Mouse (Mus musculus): ENCODE measurements around the gene Slc44a3.
A peak's percentile ranks its signal among the peaks of the same experiment; 100 is the strongest.
"Not testable (repeated sequence)": the region's sequence is repeated elsewhere in the genome, so short reads cannot be mapped to it uniquely, and the experiment has no call there.

The Slc44a3 gene

DNA sequence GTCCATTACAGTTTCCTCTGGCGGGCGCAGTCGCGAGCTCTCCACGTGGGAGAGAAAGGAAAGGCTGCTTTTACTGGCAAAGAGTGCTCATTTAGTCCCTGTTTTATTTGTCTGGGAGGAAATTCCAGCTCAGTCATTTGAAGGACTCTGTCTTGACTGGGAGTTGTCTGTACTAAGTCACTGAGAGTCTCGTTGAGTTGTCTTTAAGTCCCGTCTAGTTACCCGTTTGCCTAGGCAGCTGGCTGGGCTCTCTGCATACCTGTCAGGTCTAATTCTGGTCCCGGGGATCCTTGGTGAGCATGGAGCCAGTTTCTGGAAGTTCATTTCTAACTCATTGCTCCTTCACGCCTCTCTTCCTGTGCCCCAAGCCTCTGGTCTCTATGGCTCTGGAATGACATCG is 20.5 kb upstream of the Slc44a3 start:
- no peak for DNase-seq (ENCODE audit: low spot score)

DNA sequence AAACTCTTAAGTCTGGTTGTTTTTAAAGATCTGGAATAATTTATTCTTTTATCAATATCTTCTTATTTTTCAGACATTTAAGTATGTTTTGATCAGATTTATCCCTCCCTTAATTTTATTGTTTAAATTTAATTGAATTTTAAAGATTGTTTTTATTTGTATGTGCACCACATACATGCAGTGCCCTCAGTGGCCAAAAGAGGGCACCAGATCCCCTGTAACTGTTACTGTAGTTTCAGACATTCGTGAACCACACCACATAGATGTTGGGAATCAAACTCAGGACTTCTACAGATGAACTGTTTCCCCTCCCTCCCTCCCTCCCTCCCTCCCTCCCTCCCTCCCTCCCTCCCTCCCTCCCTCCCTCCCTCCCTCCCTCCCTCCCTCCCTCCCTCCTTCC is 18.2 kb upstream of the Slc44a3 start:
- peak; percentile 47 for DNase-seq (ENCODE audit: low spot score)

GRCm38 (mm10) chr3:121547851-121548624 is 15.8 kb upstream of the Slc44a3 start:
- DNase-seq (ENCODE audit: low spot score) = no peak

DNA sequence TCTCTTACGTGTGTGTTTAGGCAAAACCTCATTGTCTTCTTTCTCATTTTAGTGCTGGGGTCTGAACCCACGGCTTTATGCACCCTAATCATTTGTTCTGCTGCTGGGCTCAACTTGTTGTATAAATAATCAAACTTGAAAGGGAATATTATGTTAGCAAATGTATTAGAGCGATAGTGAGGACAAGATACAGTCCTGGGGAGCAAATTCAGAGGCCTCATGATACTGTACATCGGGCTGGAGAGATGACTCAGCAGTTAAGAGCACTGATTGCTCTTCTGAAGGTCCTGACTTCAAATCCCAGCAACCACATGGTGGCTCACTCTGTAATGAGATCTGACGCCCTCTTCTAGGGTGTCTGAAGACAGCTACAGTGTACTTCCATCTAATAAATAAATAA is 8.4 kb upstream of the Slc44a3 start:
- peak; percentile 39 for DNase-seq (ENCODE audit: low spot score)

DNA sequence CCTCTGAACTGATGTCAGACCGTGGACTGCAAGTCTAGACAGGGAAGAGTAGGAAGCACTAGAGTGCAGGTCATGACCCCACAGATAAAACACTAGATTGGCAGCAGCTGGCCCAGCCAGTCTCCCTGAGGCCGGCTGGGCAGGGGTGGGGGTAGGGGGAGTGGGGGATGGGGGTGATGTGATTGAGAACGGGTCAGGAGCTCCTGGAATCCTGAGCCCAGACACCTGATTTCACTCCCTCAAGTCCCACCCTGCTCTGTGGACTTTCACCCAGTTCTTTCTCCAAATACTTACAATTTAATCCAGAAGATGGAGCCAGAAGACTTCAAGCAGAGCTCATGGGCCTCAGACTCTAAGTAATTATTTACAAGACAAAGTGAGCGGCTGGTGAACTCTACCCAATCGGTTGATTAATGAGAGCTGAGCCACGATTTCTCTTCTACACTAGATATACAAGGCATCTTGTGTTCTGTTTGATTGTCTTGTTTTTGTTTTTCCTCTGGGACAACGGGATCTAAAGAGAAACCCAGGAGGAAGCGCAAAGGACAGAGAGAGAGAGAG is 7.7 kb upstream of the Slc44a3 start:
- peak; percentile 78 for DNase-seq (ENCODE audit: low spot score)

GRCm38 (mm10) chr3:121538847-121539246 is 6.6 kb upstream of the Slc44a3 start:
- not testable (repeated sequence) for DNase-seq (ENCODE audit: low spot score)

DNA sequence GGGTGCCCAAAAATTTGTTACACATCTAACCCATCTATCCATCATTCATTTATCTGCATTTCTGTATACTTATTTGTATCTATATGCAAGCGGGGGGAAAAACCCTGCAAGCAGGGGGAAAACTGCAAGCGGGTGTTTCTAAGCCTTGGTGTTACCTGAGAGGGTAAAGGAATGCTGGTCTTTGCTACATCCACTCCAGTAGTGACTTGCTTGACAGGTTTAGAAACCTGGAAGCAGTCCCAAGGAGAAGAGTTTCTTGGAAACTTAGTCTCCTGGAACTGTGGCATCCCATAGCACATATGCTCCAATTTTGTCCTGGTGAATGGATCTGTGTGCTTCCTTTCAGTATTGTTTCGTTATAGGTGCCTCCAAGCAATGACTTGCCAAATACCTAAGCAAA is 5.8 kb upstream of the Slc44a3 start:
- DNase-seq (ENCODE audit: low spot score) = no peak

DNA sequence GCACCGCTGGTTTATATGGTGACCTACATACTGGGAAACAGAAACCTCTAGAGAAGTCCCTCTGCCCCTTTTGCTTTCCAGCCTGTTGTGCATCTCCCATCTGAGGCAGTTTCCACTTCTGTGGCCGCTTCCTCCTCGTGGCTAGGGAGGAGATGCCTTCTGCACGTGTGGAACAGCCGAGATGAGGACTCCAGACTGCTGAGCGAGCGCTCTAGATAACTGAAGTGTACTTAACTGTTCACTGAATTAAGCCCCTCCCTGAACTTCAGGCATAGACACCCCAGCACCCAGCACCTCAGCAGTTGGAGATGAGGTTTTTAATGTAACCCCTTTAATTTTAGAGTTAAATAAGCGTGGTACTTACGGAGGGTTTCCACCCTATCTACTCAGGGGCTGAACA is 4.6 kb upstream of the Slc44a3 start:
- DNase-seq (ENCODE audit: low spot score) = no peak

DNA sequence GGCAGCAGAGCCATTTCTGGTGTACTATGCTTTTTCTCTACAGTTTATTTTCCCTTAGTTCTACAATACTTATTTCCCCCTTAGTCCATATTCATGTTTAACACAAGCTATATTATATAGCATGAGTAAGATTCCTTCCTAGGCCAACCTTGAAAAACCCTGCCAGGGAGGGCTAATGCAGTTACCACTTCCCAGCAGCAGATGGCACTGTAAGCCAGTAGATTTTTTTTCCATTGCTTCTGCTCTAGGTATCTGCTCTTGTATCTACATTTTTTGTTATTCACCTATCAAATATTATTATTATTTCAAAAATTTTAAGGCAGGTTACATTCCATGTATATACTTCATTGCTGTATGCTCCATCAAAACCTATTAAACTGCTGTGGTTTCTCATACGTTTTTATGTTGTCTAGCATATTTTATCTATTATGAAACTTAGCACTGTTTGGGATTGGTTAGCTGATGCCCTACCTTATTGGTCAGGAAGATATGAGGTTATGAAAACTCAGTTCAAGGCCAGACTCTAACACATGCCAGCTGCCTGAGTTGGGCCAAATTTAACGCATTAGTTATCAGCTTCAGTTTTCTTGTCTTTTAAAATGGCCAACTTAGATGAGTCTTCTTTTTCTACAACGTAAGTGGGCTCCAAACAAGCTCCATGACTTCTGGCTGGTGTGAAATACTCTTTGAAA is 3.8 kb upstream of the Slc44a3 start:
- DNase-seq (ENCODE audit: low spot score) = peak; percentile 60

GRCm38 (mm10) chr3:121531370-121532148 is 645 bp downstream of the Slc44a3 start:
- no peak for DNase-seq (ENCODE audit: low spot score)

DNA sequence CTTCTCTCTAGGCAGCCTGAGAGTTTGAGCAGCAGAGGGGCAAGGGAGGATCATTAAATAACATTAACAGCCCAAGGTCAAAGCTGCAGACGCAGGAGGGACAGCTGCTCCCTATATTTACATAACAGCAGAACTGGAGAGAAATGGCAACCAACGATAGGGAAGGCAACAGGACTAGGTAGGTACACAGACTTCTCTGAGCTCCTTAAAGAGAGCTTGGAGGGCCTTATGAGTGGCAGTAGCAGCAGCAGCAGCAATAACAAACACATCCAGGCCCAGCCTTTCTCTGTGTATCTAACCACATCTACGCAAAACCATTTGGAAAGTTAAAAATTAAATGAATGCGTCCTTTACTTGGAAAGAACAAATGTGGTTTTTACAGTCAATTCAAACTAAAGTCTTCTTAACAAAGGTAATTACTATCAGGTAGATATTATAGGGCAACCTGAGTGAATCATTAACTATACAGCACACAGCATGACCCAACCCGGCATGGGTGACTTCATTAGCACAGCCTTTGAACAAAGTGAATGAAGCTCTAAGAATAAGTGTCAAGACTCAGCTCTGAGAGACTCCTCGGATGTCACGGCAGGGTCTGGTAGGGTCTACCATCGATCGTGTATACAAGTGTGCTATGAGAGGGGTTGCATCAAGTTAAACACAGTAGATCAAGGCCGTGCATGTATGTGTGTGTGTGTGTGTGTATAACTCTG is 1.5 kb downstream of the Slc44a3 start:
- DNase-seq (ENCODE audit: low spot score) = no peak

DNA sequence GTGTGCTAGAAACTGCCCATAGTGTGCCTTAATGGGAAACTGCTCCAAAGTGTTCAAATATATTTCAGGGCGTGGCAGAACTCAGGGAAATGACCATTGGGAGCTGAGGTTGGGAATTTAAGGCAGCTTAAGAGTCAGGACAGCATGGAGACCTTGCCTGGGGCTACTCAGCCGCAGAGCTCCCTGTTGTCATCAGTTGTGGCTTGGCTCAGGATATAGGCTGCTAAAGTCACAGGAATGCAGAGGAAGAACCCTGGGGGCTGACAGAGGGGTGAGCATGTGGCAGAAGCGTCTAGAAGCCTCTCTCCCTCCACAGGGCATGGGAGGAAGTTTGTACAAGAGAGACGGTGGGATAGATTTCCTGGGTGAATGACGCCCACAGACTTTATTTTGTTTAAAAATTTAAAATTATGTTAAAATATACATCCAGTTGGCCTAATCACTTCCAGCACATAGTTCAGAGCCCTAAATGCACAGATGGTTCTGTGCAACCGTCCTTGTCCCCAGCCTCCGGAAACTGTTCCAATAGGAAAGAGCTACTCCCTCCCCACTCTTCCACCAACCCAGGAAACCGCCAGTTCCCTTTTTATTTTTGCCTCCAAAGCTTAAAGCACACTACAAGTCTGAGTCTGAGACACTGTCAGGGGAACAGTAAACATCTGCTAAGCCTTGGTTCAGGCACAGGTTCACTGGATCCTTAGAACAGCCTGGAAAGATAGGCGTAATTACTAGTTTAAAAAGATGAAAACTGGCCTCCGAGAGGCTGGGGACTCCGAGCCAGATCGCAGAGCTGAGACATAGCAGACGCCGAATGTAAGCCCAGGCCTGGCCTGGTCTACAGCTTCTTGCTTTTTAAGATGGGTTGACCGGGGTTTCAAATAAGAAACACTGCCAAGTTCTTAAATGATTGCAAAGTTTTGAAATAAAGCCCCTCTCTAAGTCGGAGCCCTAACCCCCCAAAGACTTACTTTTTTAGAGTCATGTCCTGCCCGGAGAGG is 5.8 kb downstream of the Slc44a3 start:
- DNase-seq (ENCODE audit: low spot score) = no peak

DNA sequence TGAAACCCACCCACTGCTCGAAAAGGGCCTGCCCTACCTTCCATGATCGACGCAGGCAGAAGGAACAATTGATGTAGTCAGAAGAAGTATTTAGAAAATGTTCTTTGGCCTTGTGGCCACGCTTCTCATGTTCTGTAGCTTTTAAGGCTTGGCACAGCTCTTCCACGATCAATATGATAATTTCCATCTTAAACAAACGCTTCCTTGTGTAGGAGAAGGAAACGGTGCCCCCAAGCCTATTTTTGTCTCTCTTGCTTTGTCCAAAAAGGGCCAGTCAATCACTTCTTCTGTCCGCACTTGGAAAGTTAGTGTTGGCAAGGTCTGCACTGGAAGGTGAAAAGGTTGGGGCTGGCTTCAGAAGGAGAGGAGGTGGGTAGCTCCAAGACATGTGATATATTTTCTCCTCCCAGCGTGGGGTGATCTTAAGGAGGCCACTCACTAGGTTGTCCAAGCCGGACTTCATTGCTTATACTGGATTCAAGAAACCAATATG is 10.5 kb downstream of the Slc44a3 start:
- no peak for DNase-seq (ENCODE audit: low spot score)

GRCm38 (mm10) chr3:121521123-121521522 is 11.1 kb downstream of the Slc44a3 start:
- DNase-seq (ENCODE audit: low spot score) = no peak

DNA sequence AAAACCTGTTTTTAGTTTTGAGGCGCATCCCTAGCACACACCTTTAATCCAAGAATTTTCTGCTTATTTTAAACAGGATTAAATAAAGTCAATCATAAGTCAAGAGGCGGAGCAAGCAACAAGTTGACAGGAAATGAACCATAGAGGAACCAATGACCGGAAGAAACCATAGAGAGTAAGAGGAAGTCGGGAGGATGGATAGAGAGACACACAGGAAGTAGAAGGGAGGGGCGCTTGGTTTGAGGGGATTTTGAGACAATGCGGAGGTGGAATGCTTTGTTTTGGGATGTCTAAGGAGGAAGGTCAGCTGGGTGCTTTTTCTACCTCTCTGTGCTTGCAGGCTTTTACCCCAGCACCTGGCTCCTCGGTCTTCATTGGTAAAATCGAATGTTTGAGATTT is 15.2 kb downstream of the Slc44a3 start:
- DNase-seq (ENCODE audit: low spot score) = no peak

- DNase-seq (ENCODE audit: low spot score) = no peak
Observed at GRCm38 (mm10) chr3:121509141-121509540, 23.1 kb downstream of the Slc44a3 start.

GRCm38 (mm10) chr3:121507678-121508077 is 24.5 kb downstream of the Slc44a3 start:
- no peak for DNase-seq (ENCODE audit: low spot score)

DNA sequence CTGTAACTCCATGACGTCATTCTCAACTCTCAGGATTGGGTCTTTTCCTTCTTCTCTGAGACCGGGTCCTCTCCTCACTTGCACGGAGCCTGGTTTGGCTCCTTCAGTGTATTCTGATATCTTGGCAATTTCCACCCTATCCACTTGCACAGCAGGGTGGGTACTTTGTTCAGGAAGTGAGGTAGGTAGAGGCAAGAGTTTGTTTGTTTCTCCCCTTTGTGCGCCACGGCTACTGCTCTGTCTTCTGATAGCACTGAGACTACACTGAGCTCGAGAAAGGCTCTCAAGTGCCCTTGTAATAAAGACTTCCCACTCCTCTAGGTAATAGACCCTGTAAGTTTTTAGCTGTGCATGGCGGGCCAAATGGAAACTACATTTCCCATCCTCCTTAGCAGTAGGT is 25.4 kb downstream of the Slc44a3 start:
- no peak for DNase-seq (ENCODE audit: low spot score)

DNA sequence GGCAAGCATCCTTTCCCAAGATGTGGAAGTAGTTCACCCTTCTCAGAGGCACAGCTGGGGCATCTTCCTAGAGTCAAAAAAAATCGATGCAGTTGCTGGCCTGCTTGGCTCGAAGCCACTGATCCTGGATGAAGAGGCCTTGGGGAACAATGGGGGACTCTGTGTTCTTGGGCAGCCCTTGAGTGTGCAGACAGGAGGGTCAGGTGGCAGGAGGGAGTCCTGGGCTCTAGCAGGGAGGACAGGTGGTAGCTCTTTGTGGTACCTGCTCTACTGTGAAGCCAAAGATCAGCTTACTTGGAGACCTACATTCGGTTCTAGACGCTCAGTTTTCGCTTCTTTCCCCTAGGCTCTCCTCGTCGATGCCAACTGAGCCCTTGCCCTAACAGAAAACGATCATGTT is 26.0 kb downstream of the Slc44a3 start:
- DNase-seq (ENCODE audit: low spot score) = no peak

DNA sequence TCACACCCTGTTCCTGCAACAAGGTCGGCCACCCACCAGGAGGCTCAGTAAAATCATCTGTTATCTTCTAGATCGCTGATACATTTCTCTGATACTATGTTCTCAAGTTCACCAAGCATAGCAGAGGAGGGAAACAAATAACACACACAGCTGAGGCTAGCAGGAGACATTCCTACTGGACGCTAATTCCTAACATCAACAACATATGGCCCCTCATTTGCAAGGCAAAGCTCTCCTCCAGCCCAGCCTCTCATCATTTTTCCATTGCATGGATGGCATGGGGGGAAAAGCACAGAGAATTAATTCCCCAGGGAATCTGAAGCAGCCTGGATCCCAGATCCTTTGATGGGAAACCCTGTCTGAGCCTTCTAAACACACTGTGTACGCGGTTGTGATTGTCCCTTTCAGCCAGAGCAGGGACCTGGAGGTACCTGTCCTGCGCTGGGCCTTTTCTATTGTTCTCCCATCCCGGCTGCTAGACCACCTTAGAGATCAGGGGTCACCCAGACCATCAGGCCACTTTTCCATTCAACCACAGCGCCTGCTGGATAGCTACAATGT is 27.2 kb downstream of the Slc44a3 start:
- DNase-seq (ENCODE audit: low spot score) = no peak

All from MN1 (cell line).